Mouse (Mus musculus) C2C12 (cell line): ENCODE measurements around the gene Pde4dip.

ENCODE experiments used
- CEBPB ChIP-seq: IDR thresholded peaks from one replicate; pipeline ENCODE4 v1.6.1; 2011; ENCODE audit warnings: low read depth, mild to moderate bottlenecking, control low read depth, moderate library complexity
- CTCF ChIP-seq: IDR thresholded peaks from one replicate; pipeline ENCODE4 v1.5.1; 2011; ENCODE audit not compliant: control insufficient read depth, insufficient read depth, insufficient read length
- FOSL1 ChIP-seq: IDR thresholded peaks from one replicate; pipeline ENCODE4 v1.8.0; 2011; ENCODE audit warnings: mild to moderate bottlenecking, low read length; ENCODE audit not compliant: poor library complexity, insufficient read depth, severe bottlenecking
- MAX ChIP-seq: IDR thresholded peaks from one replicate; pipeline ENCODE4 v1.6.1; 2011; ENCODE audit warnings: mild to moderate bottlenecking, control low read depth
- MYOD1 ChIP-seq: IDR thresholded peaks from one replicate; pipeline ENCODE4 v1.6.1; 2011; ENCODE audit warnings: low read depth; ENCODE audit not compliant: control insufficient read depth, insufficient read length
- MYOG ChIP-seq: IDR thresholded peaks from one replicate; pipeline ENCODE4 v1.6.1; 2011; ENCODE audit not compliant: control insufficient read depth, insufficient read length; ENCODE audit errors: extremely low read depth
- USF1 ChIP-seq: IDR thresholded peaks from one replicate; pipeline ENCODE4 v1.6.1; 2011; ENCODE audit warnings: low read depth, mild to moderate bottlenecking, control low read depth, moderate library complexity

DNA sequence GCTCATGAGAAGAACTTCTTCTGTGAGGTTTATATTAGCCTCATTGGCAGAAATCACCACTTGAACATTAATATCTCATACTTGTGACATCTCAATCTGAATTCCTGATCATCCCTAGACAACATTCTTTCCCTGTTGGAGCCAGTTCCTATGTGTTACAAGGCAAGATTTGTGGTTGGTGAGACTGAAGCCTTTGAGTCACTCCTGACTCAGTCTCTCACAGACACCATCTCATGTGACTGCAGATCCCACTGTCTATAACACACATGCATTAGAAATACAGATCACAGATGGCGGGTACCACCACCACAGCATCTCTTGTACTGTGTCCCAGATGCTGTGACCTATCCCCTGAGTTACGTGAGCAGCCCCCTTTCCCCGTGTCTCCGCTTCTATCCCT lies 60.2 kb downstream of the Pde4dip start:
- TF ChIP-seq CTCF (no peak), FOSL1 (peak; percentile 77), MAX (no peak), MYOG (no peak), MYOD1 (peak; percentile 30), USF1 (peak; percentile 63), CEBPB (peak; percentile 40)
